Mouse (Mus musculus) megakaryocyte, embryonic 14.5 days (primary cell): ENCODE results near the gene Ifrd2.

Experiments used
- FLI1 ChIP-seq: IDR thresholded peaks from 2 replicates; pipeline ENCODE4 v1.6.1; 2012; ENCODE audit warnings: low read length, inconsistent platforms, mixed read lengths
- GATA1 ChIP-seq: IDR thresholded peaks from 3 replicates; pipeline ENCODE4 v1.6.1; 2012; ENCODE audit warnings: mixed read lengths, low read length, inconsistent platforms, borderline replicate concordance

DNA sequence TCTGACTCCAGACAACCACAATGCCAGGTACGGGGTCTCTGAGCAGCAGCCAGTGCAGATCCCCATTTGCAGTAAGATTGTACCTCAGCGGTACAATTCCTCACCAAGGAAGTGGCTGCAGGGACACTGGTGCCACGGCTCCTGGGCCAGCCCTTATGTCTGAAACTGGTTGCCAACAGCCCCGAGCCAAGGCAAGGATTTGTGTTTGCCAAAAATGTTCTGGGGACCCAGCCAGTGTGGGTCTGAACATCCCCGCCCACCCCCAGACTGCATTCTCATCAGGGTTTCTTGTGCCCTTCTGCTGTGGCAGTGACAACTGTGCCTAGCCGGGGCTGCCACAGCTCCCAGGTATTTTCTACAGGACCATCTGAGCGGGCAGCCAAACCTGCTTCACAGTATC lies 49.2 kb upstream of the Ifrd2 start:
- TF ChIP-seq GATA1 = no peak
- no peak for TF ChIP-seq FLI1
